Mouse (Mus musculus) CD4-positive, CD25-positive, alpha-beta regulatory T cell, adult 9 weeks (primary cell): ENCODE results near the gene Otop1. TPM values are rescaled to one million over a fixed set of nuclear protein-coding genes. Genes with fewer than 3 reads are reported as not detected.

ENCODE experiments used
- polyA plus RNA-seq: library from polyadenylated mRNA; unstranded; fragments of 100-300 nt; shearing (Covaris generic); gene quantifications from one replicate; pipeline ENCODE4 v1.2.1, GENCODE M21; 2017

Otop1 gene
- not detected for polyA plus RNA-seq

DNA sequence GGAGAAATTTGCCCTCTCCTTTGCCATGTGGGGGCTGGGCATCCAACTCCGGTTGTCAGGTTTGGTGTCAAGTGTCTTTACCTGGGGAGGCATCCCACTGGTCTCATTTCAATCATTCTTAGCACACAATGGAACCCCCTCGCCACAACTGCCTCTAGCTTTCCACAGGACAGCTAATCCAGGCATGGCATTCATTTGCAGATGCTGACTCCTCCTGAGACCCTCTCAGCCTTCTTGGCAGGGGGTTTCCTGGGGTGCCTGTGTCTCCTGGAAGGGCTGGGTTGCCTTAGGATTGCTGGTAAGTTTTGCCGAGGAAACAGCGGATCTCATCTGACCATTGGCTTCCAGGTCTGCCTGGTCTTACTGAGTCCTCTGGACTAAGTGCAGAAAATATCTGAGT is at the start of gene Otop1:
TSS of gene Otop1 (plus strand) at position 202 of the 400 bp plus-strand sequence.

DNA sequence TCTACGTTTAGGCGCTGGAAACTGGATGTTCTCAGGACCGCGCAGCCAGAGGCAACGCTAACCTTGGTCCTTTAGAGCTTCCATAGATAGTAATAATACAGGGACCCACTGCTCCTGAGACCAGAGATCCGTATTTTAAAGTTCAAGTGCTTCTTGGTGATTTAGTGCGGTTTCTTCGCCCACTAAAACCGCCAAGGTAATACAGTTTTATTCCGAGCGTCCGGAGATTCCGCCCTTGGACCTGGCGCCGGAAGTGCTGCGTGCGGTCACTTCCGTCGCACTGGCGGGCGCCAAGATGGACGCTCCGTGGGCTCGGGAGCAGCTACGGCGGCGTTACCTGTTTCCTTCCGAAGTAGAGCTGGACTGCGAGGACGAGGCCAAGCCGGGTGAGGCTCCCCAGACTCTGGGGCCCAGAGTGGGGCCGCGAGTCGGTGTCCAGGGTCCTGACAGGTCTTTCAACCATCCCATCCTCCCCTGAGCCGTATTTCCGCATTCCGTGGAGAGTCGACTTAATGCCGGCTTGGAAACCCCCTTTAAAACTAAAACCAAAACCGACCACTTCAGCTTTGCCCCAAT is 15.6 kb upstream of the Otop1 start, which contains the start of gene Tmem128:
TSS of gene Tmem128 (plus strand) at position 79 of the 576 bp plus-strand sequence.

DNA sequence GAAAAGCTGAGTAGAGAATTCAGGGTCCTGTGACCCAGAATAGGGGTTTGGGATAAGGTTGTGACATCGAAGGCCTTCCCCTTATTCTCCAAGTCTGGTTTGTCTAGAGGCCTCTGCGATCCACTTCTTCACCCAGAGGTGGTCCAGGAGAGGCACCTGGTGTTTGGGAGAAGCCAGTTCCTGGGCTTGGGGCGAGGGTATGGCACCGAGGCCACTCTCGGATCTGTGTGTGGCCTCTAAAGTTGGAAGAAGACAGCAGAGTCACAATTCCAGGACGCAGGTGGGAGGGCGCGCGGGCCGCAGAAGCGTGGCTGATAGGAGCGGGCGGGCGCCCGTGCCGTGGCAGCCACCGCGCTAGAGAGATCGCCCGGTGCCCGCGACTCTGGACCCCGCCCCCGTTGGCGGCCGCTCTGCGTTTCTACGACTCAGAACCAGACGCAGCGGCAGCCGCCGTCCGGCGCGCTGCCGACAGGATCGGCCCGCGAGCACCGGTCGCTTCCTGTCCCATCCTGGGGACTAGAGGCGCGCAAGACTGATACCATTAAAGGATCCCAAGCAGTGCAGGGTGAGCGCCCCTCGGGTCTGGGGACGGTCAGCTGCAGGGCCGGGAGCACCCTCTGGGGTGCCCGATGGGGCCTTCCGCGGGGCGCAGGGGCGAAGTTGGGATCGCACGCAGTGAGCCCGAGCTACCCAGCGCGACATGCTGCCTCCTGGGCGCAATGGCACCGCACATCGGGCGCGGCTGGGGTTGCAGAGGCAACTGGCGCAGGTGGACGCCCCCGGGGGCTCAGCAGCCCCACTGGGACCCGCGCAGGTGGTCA is 43.4 kb downstream of the Otop1 start, which contains the start of gene Drd5:
TSS of gene Drd5 (plus strand) at position 402 of the 821 bp plus-strand sequence.

Other genes with a start within 250 kb of the Otop1 start
- gene Stx18, start 237.2 kb upstream of the Otop1 start, polyA plus RNA-seq = 45.0 TPM
- 0.24 TPM for gene Nsg1, start 116.1 kb upstream of the Otop1 start, polyA plus RNA-seq
- 27.8 TPM for gene Zbtb49, start 55.5 kb upstream of the Otop1 start, polyA plus RNA-seq
- 37.8 TPM for gene Lyar, start 55.5 kb upstream of the Otop1 start, polyA plus RNA-seq
- 164 TPM for gene Tmem128, start 15.8 kb upstream of the Otop1 start, polyA plus RNA-seq
- not detected for gene Drd5, start 43.4 kb downstream of the Otop1 start, polyA plus RNA-seq
- gene Slc2a9, start 227.2 kb downstream of the Otop1 start, polyA plus RNA-seq = 10.1 TPM